Comparison of ENCODE assay signal across 12 mouse cellular contexts in genomic region chr17:81605219-81605660, GRCm38 (mm10).
DNase-seq lines count a peak whose midpoint lies in the region; ATAC-seq and TF ChIP-seq lines count a peak whose summit lies in the region.
"Had no signal": no experiment of that assay in that cellular context is flagged by ENCODE, and none has a peak within 500 bp of the region (broad histone marks: within the 10 kb centered on the region; RNA-seq: fewer than 3 reads in every experiment).

No protein-coding gene starts in this region.

- 23% methylated on average over 4 of the region's 4 CpGs for WGBS in kidney, embryonic 15.5 days
- WGBS in kidney, adult 2 months, result 61% methylated on average over 4 of the region's 4 CpGs
- 40% methylated on average over 4 of the region's 4 CpGs for WGBS in embryonic facial prominence, embryonic 15.5 days

- no peaks in the 10 kb centered on the region for H3K79me2 ChIP-seq in myocyte (ENCODE audit: control insufficient read depth, insufficient read depth)

- peak overlapping the region; percentile 80 for H3K27ac ChIP-seq in kidney, embryonic 15.5 days
- H3K27ac ChIP-seq in kidney, adult 2 months (ENCODE audit: insufficient read depth, low read depth, low read length), result no peak overlapping the region
- peak overlapping the region; percentile 22; the same call in 1 of the 2 replicates for H3K27ac ChIP-seq in embryonic facial prominence, embryonic 15.5 days (replicated peaks)
- H3K27ac ChIP-seq: gastrocnemius, adult 2 months had no signal

- peaks cover 13% of the 10 kb centered on the region; the same call in 1 of the 2 replicates for H3K4me1 ChIP-seq in kidney, embryonic 15.5 days
- no peaks in the 10 kb centered on the region for H3K4me1 ChIP-seq in kidney, adult 2 months (ENCODE audit: control insufficient read depth, insufficient read depth, low read length)
- H3K4me1 ChIP-seq in embryonic facial prominence, embryonic 15.5 days, result 0 out of 2 replicates have a peak, but pooled peaks cover 4% of the 10 kb centered on the region

- no peak overlapping the region for H3K4me3 ChIP-seq in kidney, embryonic 15.5 days (replicated peaks)
- no peak overlapping the region for H3K4me3 ChIP-seq in kidney, adult 2 months (ENCODE audit: insufficient read depth, low read depth, low read length)
- no peak overlapping the region for H3K4me3 ChIP-seq in embryonic facial prominence, embryonic 15.5 days (replicated peaks)
- no peak overlapping the region for H3K4me3 ChIP-seq in myocyte
- H3K4me3 ChIP-seq: gastrocnemius, adult 2 months had no signal

- no peak overlapping the region for H3ac ChIP-seq in myocyte (ENCODE audit: control insufficient read depth, insufficient read length)

- H3K27me3 ChIP-seq in kidney, embryonic 15.5 days, result no peaks in the 10 kb centered on the region
- no peaks in the 10 kb centered on the region for H3K27me3 ChIP-seq in kidney, adult 2 months (replicated peaks; ENCODE audit: control insufficient read depth, insufficient read depth, low read length)
- no peaks in the 10 kb centered on the region for H3K27me3 ChIP-seq in embryonic facial prominence, embryonic 15.5 days
- no peaks in the 10 kb centered on the region for H3K27me3 ChIP-seq in myocyte (ENCODE audit: control insufficient read depth, insufficient read depth, insufficient read length)

- DNase-seq in embryo, embryonic 11 days, result peak; percentile 6
- no peak for DNase-seq in embryo, embryonic 10.5 days (ENCODE audit: low spot score)
- DNase-seq in kidney, adult 2 months, result no peak
- DNase-seq in layer of hippocampus, adult 9-10 months (ENCODE audit: low spot score), result no peak
- no peak for DNase-seq in urinary bladder, postnatal 10 days (ENCODE audit: low spot score)
- DNase-seq: cerebellum, adult 9-11 months; gastrocnemius, adult 2 months; spleen, adult 18-20 months had no signal

- H3K4me2 ChIP-seq in kidney, embryonic 15.5 days, result no peak overlapping the region
- H3K4me2 ChIP-seq in embryonic facial prominence, embryonic 15.5 days (replicated peaks), result no peak overlapping the region
- H3K4me2 ChIP-seq in myocyte (ENCODE audit: low read depth), result peak overlapping the region; percentile 2

- TF ChIP-seq CTCF in kidney, adult 2 months (conservative IDR thresholded peaks at IDR 0.05; ENCODE audit: insufficient read depth, insufficient read length, low read depth, low read length), result no peak

- no peaks in the 10 kb centered on the region for H3K36me3 ChIP-seq in kidney, embryonic 15.5 days
- no peaks in the 10 kb centered on the region for H3K36me3 ChIP-seq in kidney, adult 2 months (ENCODE audit: control insufficient read depth, insufficient read depth, low read length)
- H3K36me3 ChIP-seq in embryonic facial prominence, embryonic 15.5 days, result no peaks in the 10 kb centered on the region
- H3K36me3 ChIP-seq in myocyte (ENCODE audit: control insufficient read depth, insufficient read depth), result no peaks in the 10 kb centered on the region

- peak; percentile 88 for ATAC-seq in kidney, embryonic 15.5 days (replicated peaks; ENCODE audit: low FRiP score)
- ATAC-seq in embryonic facial prominence, embryonic 15.5 days (ENCODE audit: insufficient number of reproducible peaks, low FRiP score, low TSS enrichment, low read depth), result no peak; the same call in 1 of the 2 replicates
- ATAC-seq: midbrain, embryonic 16.5 days had no signal

- H3K9ac ChIP-seq in kidney, embryonic 15.5 days, result no peak overlapping the region
- no peak overlapping the region for H3K9ac ChIP-seq in embryonic facial prominence, embryonic 15.5 days

- H3K9me3 ChIP-seq in kidney, embryonic 15.5 days (replicated peaks), result no peaks in the 10 kb centered on the region
- H3K9me3 ChIP-seq in embryonic facial prominence, embryonic 15.5 days (replicated peaks), result no peaks in the 10 kb centered on the region

- no peak for TF ChIP-seq POLR2A in kidney, adult 2 months (IDR thresholded peaks at IDR 0.05; ENCODE audit: low read depth, low read length)
- no peak for TF ChIP-seq POLR2A in myocyte (IDR thresholded peaks at IDR 0.05; ENCODE audit: insufficient read length, low read depth)

TF ChIP-seq in myocyte, 11 proteins besides CTCF, POLR2A, EP300 and RAD21:
- no peak for TF ChIP-seq MAX (IDR thresholded peaks at IDR 0.05; ENCODE audit: low read depth)
- no peak for TF ChIP-seq SRF (IDR thresholded peaks at IDR 0.05; ENCODE audit: control insufficient read depth, insufficient read length, low read depth)
- no peak for TF ChIP-seq MYOD1 (IDR thresholded peaks at IDR 0.05; ENCODE audit: control insufficient read depth in 1 of 3, insufficient read length in 2 of 3, low read depth in 2 of 3)
- no peak for TF ChIP-seq TCF12 (IDR thresholded peaks at IDR 0.05; ENCODE audit: insufficient read depth, poor library complexity, severe bottlenecking)
- no peak for TF ChIP-seq E2F4 (IDR thresholded peaks at IDR 0.05; ENCODE audit: insufficient read depth)
- TF ChIP-seq TCF3 (IDR thresholded peaks at IDR 0.05; ENCODE audit: insufficient read length, low read depth), result no peak
- no peak for TF ChIP-seq POLR2AphosphoS2 (IDR thresholded peaks at IDR 0.05; ENCODE audit: insufficient read length, low read depth)
- TF ChIP-seq REST (IDR thresholded peaks at IDR 0.05; ENCODE audit: insufficient read depth, insufficient read length), result no peak
- no peak for TF ChIP-seq MYOG (IDR thresholded peaks at IDR 0.05; ENCODE audit: control insufficient read depth in 1 of 3, insufficient read depth in 1 of 3, insufficient read length in 2 of 3, low read depth in 2 of 3)
- no peak for TF ChIP-seq CEBPB (IDR thresholded peaks at IDR 0.05; ENCODE audit: insufficient read depth, poor library complexity, severe bottlenecking)
- TF ChIP-seq USF1 (IDR thresholded peaks at IDR 0.05; ENCODE audit: low read depth), result no peak
